Mouse (Mus musculus) embryonic facial prominence, embryonic 14.5 days (tissue): ENCODE results near the gene Ppp6r1. TPM values are rescaled to one million over a fixed set of nuclear protein-coding genes. Genes with fewer than 3 reads are reported as not detected.

ENCODE experiments used
- ATAC-seq: fragments of 200-750 bp; cut with Nextera tagmentation; 2 replicates; pipeline ENCODE4 v1.8.0; 2017; ENCODE audit warnings: low read depth, moderate number of reproducible peaks, moderate TSS enrichment
- DNase-seq: peaks from one replicate; pipeline ENCODE4 v3.0.0-alpha.2; 2015; ENCODE audit warnings: low spot score
- H3K27ac ChIP-seq: fragments of 300-500 bp; sonication (generic); replicated peaks from 2 replicates; pipeline ENCODE4 v1.5.1; 2014; ENCODE audit warnings: low read depth, mild to moderate bottlenecking, low read length, moderate library complexity
- H3K27me3 ChIP-seq: fragments of 300-500 bp; sonication (generic); replicated peaks from 2 replicates; pipeline ENCODE4 v1.6.1; 2014; ENCODE audit warnings: low read length; ENCODE audit not compliant: control insufficient read depth, insufficient read depth
- H3K36me3 ChIP-seq: fragments of 300-500 bp; sonication (generic); 2 replicates; pipeline ENCODE4 v1.6.1; 2014; ENCODE audit warnings: low read length, mixed read lengths; ENCODE audit not compliant: control insufficient read depth, insufficient read depth
- H3K4me1 ChIP-seq: fragments of 300-500 bp; sonication (generic); 2 replicates; pipeline ENCODE4 v1.6.1; 2014; ENCODE audit warnings: antibody characterized with exemption, low read length; ENCODE audit not compliant: control insufficient read depth, insufficient read depth
- H3K4me2 ChIP-seq: fragments of 300-500 bp; sonication (generic); 2 replicates; pipeline ENCODE4 v1.6.1; 2014; ENCODE audit warnings: low read depth, mild to moderate bottlenecking, low read length, moderate library complexity, mixed read lengths
- H3K4me3 ChIP-seq: fragments of 300-500 bp; sonication (generic); 2 replicates; pipeline ENCODE4 v1.5.1; 2014; ENCODE audit warnings: low read depth, mild to moderate bottlenecking, low read length
- H3K9ac ChIP-seq: fragments of 300-500 bp; sonication (generic); 2 replicates; pipeline ENCODE4 v1.6.1; 2014; ENCODE audit warnings: low read depth, mild to moderate bottlenecking, low read length, moderate library complexity, mixed read lengths
- H3K9me3 ChIP-seq: fragments of 300-500 bp; sonication (generic); 2 replicates; pipeline ENCODE4 v1.6.1; 2016; ENCODE audit warnings: low read length; ENCODE audit not compliant: control insufficient read depth
- WGBS: fragments of 180-500 bp; shearing (Covaris S2); extraction: QIAGEN DNeasy Blood & Tissue Kit; methylation state at CpG from one replicate; pipeline ENCODE4 v1.1.7; 2014; 5-methylcytosine and 5-hydroxymethylcytosine counted together
- polyA plus RNA-seq: library from polyadenylated mRNA; unstranded; fragments of >200 nt; fragmentation: Nextera tagmentation; extraction: Ambion mirVana; gene quantifications from 2 replicates; pipeline ENCODE4 v1.2.1, GENCODE M21; 2014

Ppp6r1 gene
- polyA plus RNA-seq, 1 experiment from 2014 or later: 7.7 TPM

- Histone ChIP-seq H3K9ac (no peak overlapping the region), H3K36me3 (peaks cover 86% of the 10 kb centered on the region), H3K27ac (no peak overlapping the region), H3K9me3 (no peaks in the 10 kb centered on the region), H3K27me3 (no peaks in the 10 kb centered on the region), H3K4me3 (no peak overlapping the region), H3K4me1 (no peaks in the 10 kb centered on the region), H3K4me2 (no peak overlapping the region)
- DNase-seq (no peak), ATAC-seq (no peak)
- 88% methylated on average over 7 of the region's 7 CpGs for WGBS
Measured at GRCm38 (mm10) chr7:4641956-4642355, 16.9 kb downstream of the Ppp6r1 start.

GRCm38 (mm10) chr7:4641155-4641554 is 17.7 kb downstream of the Ppp6r1 start:
- Histone ChIP-seq H3K27me3 (no peaks in the 10 kb centered on the region), H3K4me2 (no peak overlapping the region), H3K27ac (no peak overlapping the region), H3K9ac (no peak overlapping the region), H3K9me3 (no peaks in the 10 kb centered on the region), H3K4me1 (no peaks in the 10 kb centered on the region), H3K36me3 (peaks cover 89% of the 10 kb centered on the region), H3K4me3 (no peak overlapping the region)
- WGBS: 77% methylated on average over 11 of the region's 11 CpGs
- ATAC-seq (no peak), DNase-seq (no peak)

GRCm38 (mm10) chr7:4636179-4636578 is 22.6 kb downstream of the Ppp6r1 start:
- Histone ChIP-seq H3K4me3 (no peak overlapping the region), H3K4me1 (no peaks in the 10 kb centered on the region), H3K4me2 (no peak overlapping the region), H3K9ac (no peak overlapping the region), H3K36me3 (peaks cover 88% of the 10 kb centered on the region), H3K27ac (no peak overlapping the region), H3K9me3 (no peaks in the 10 kb centered on the region), H3K27me3 (no peaks in the 10 kb centered on the region)
- no peak for DNase-seq
- 81% methylated on average over 4 of the region's 4 CpGs for WGBS
- ATAC-seq: no peak

GRCm38 (mm10) chr7:4631031-4631430 is 27.8 kb downstream of the Ppp6r1 start, which contains the start of gene Tmem86b:
Gene Tmem86b, minus strand, starts transcription at chr7:4631422.
- H3K4me2 ChIP-seq: no peak within 1 kb of the TSS
- H3K27me3 ChIP-seq: no peaks in the 10 kb centered on the region
- ATAC-seq (no peak), DNase-seq (no peak)
- no peak within 1 kb of the TSS for H3K27ac ChIP-seq
- WGBS: 89% methylated on average over 4 of the region's 4 CpGs
- H3K36me3 ChIP-seq: peaks cover 73% of the 10 kb centered on the region
- H3K4me3 ChIP-seq: no peak within 1 kb of the TSS
- H3K9me3 ChIP-seq: no peaks in the 10 kb centered on the region
- no peaks in the 10 kb centered on the region for H3K4me1 ChIP-seq
- H3K9ac ChIP-seq: no peak within 1 kb of the TSS

- DNase-seq: no peak
- ATAC-seq: no peak
- no peaks in the 10 kb centered on the region for H3K9me3 ChIP-seq
- no peak overlapping the region for H3K4me2 ChIP-seq
- no peak overlapping the region for H3K4me3 ChIP-seq
- H3K36me3 ChIP-seq: peaks cover 66% of the 10 kb centered on the region
- no peak overlapping the region for H3K27ac ChIP-seq
- WGBS: 100% methylated on average over 1 of the region's 1 CpGs
- H3K9ac ChIP-seq: no peak overlapping the region
- H3K27me3 ChIP-seq: no peaks in the 10 kb centered on the region
- no peaks in the 10 kb centered on the region for H3K4me1 ChIP-seq
Measured at GRCm38 (mm10) chr7:4630198-4630597, 28.6 kb downstream of the Ppp6r1 start.

GRCm38 (mm10) chr7:4629586-4629985 is 29.2 kb downstream of the Ppp6r1 start:
- no peaks in the 10 kb centered on the region for H3K9me3 ChIP-seq
- WGBS: 94% methylated on average over 5 of the region's 5 CpGs
- H3K27ac ChIP-seq: no peak overlapping the region
- no peak overlapping the region for H3K4me3 ChIP-seq
- DNase-seq (no peak), ATAC-seq (no peak)
- H3K4me2 ChIP-seq: no peak overlapping the region
- H3K27me3 ChIP-seq: no peaks in the 10 kb centered on the region
- H3K36me3 ChIP-seq: peaks cover 61% of the 10 kb centered on the region
- H3K4me1 ChIP-seq: no peaks in the 10 kb centered on the region
- no peak overlapping the region for H3K9ac ChIP-seq

- ATAC-seq: no peak
- 84% methylated on average over 2 of the region's 2 CpGs for WGBS
Measured at GRCm38 (mm10) chr7:4625928-4626327, 32.9 kb downstream of the Ppp6r1 start.

GRCm38 (mm10) chr7:4624343-4624742 is 34.5 kb downstream of the Ppp6r1 start:
- 51% methylated on average over 1 of the region's 1 CpGs for WGBS
- H3K4me2 ChIP-seq: no peak overlapping the region
- H3K27ac ChIP-seq: no peak overlapping the region
- H3K4me1 ChIP-seq: no peaks in the 10 kb centered on the region
- no peaks in the 10 kb centered on the region for H3K9me3 ChIP-seq
- H3K4me3 ChIP-seq: no peak overlapping the region
- peaks cover 13% of the 10 kb centered on the region for H3K36me3 ChIP-seq
- ATAC-seq (no peak), DNase-seq (no peak)
- no peaks in the 10 kb centered on the region for H3K27me3 ChIP-seq
- H3K9ac ChIP-seq: no peak overlapping the region

More at GRCm38 (mm10) chr7:4625928-4626327, 32.9 kb downstream of the Ppp6r1 start:
- Histone ChIP-seq H3K9ac (no peak overlapping the region), H3K4me2 (no peak overlapping the region), H3K27me3 (no peaks in the 10 kb centered on the region), H3K27ac (no peak overlapping the region), H3K4me1 (no peaks in the 10 kb centered on the region), H3K4me3 (no peak overlapping the region), H3K36me3 (peaks cover 27% of the 10 kb centered on the region), H3K9me3 (no peaks in the 10 kb centered on the region)
- DNase-seq: no peak

GRCm38 (mm10) chr7:4623544-4624189 is 35.2 kb downstream of the Ppp6r1 start:
- Histone ChIP-seq H3K9me3 (no peaks in the 10 kb centered on the region), H3K36me3 (peaks cover 6% of the 10 kb centered on the region), H3K4me2 (no peak overlapping the region), H3K27ac (no peak overlapping the region), H3K4me1 (no peaks in the 10 kb centered on the region), H3K27me3 (no peaks in the 10 kb centered on the region), H3K4me3 (no peak overlapping the region), H3K9ac (no peak overlapping the region)
- DNase-seq: peak; percentile 43
- WGBS: 25% methylated on average over 4 of the region's 4 CpGs
- peak; percentile 45; the same call in 1 of the 2 replicates for ATAC-seq
